Mouse (Mus musculus) C2C12 (cell line): ENCODE data around the gene Nav1. TPM values are rescaled to one million over a fixed set of nuclear protein-coding genes. Genes with fewer than 3 reads are reported as not detected.

ENCODE experiments used
- H3K27me3 ChIP-seq: one replicate; pipeline ENCODE4 v1.6.1; 2011; ENCODE audit not compliant: control insufficient read depth, insufficient read depth, insufficient read length
- H3K36me3 ChIP-seq: one replicate; pipeline ENCODE4 v1.6.1; 2011; ENCODE audit not compliant: control insufficient read depth, insufficient read depth
- H3K4me3 ChIP-seq: one replicate; pipeline ENCODE4 v1.5.1; 2011; ENCODE audit warnings: mild to moderate bottlenecking, control low read depth; ENCODE audit not compliant: poor library complexity, insufficient read depth, severe bottlenecking
- H3K79me2 ChIP-seq: one replicate; pipeline ENCODE4 v1.6.1; 2011; ENCODE audit not compliant: control insufficient read depth, insufficient read depth
- H3K79me3 ChIP-seq: one replicate; pipeline ENCODE4 v1.6.1; 2011; ENCODE audit warnings: low read depth, control low read depth
- H3ac ChIP-seq: one replicate; pipeline ENCODE3; 2011; ENCODE audit warnings: low read depth; ENCODE audit not compliant: control insufficient read depth, insufficient read length
- CEBPB ChIP-seq: IDR thresholded peaks from one replicate; pipeline ENCODE4 v1.6.1; 2011; ENCODE audit warnings: low read depth, mild to moderate bottlenecking, control low read depth, moderate library complexity
- CTCF ChIP-seq: IDR thresholded peaks from one replicate; pipeline ENCODE4 v1.5.1; 2011; ENCODE audit not compliant: control insufficient read depth, insufficient read depth, insufficient read length
- FOSL1 ChIP-seq: IDR thresholded peaks from one replicate; pipeline ENCODE4 v1.8.0; 2011; ENCODE audit warnings: mild to moderate bottlenecking, low read length; ENCODE audit not compliant: poor library complexity, insufficient read depth, severe bottlenecking
- MAX ChIP-seq: IDR thresholded peaks from one replicate; pipeline ENCODE4 v1.6.1; 2011; ENCODE audit warnings: mild to moderate bottlenecking, control low read depth
- MYOD1 ChIP-seq: IDR thresholded peaks from one replicate; pipeline ENCODE4 v1.6.1; 2011; ENCODE audit warnings: low read depth; ENCODE audit not compliant: control insufficient read depth, insufficient read length
- MYOG ChIP-seq: IDR thresholded peaks from one replicate; pipeline ENCODE4 v1.6.1; 2011; ENCODE audit not compliant: control insufficient read depth, insufficient read length; ENCODE audit errors: extremely low read depth
- USF1 ChIP-seq: IDR thresholded peaks from one replicate; pipeline ENCODE4 v1.6.1; 2011; ENCODE audit warnings: low read depth, mild to moderate bottlenecking, control low read depth, moderate library complexity
- polyA plus RNA-seq: library from polyadenylated mRNA; unstranded; fragments of >200 nt; fragmentation: generic; extraction: Trizol; gene quantifications from one replicate; pipeline ENCODE4 v1.2.1, GENCODE M21; 2012; ENCODE audit warnings: missing spikeins

The Nav1 gene
- polyA plus RNA-seq, 1 experiment: 22.2 TPM

DNA sequence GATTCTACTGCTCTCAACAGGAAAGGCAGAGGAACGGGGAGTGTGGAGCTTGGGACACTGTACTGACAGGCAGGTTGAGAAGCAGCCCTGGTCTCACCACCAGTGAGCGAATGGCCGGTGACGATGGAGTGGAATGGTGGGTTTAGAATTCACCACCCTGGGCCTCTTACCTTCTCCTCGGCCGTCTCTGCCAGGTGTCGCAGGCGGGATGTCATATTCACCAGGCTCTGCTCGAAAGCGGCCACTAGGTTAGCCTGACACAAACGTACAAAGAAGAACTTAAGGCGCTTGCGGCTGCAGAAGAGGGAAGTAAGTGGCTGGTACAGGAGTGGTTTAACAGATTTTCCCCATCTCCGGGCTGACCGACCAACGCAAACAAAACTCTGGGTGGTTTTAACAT is 146.6 kb downstream of the Nav1 start:
- no peaks in the 10 kb centered on the region for H3K27me3 ChIP-seq
- no peak overlapping the region for H3K4me3 ChIP-seq
- H3ac ChIP-seq: no peak overlapping the region
- TF ChIP-seq MAX: no peak
- no peak for TF ChIP-seq MYOG
- TF ChIP-seq USF1: no peak
- no peak for TF ChIP-seq FOSL1
- no peak for TF ChIP-seq CEBPB
- TF ChIP-seq MYOD1: no peak
- no peak for TF ChIP-seq CTCF
- H3K79me2 ChIP-seq: no peaks in the 10 kb centered on the region
- H3K36me3 ChIP-seq: peaks cover 56% of the 10 kb centered on the region
- H3K79me3 ChIP-seq: no peaks in the 10 kb centered on the region

GRCm38 (mm10) chr1:135457860-135458259 is 149.2 kb downstream of the Nav1 start:
- no peaks in the 10 kb centered on the region for H3K79me2 ChIP-seq
- H3K4me3 ChIP-seq: no peak overlapping the region
- no peak overlapping the region for H3ac ChIP-seq
- H3K36me3 ChIP-seq: peaks cover 66% of the 10 kb centered on the region
- H3K27me3 ChIP-seq: no peaks in the 10 kb centered on the region
- no peaks in the 10 kb centered on the region for H3K79me3 ChIP-seq
- TF ChIP-seq CEBPB (no peak), MAX (no peak), MYOD1 (no peak), FOSL1 (no peak), USF1 (no peak), MYOG (no peak), CTCF (no peak)

GRCm38 (mm10) chr1:135452259-135452658 is 154.8 kb downstream of the Nav1 start:
- Histone ChIP-seq H3K4me3 (no peak overlapping the region), H3K36me3 (peaks cover 69% of the 10 kb centered on the region), H3ac (no peak overlapping the region), H3K79me2 (no peaks in the 10 kb centered on the region), H3K79me3 (no peaks in the 10 kb centered on the region), H3K27me3 (no peaks in the 10 kb centered on the region)
- TF ChIP-seq CTCF: no peak

GRCm38 (mm10) chr1:135451419-135451818 is 155.7 kb downstream of the Nav1 start:
- TF ChIP-seq CTCF: no peak
- no peaks in the 10 kb centered on the region for H3K27me3 ChIP-seq
- H3K79me3 ChIP-seq: no peaks in the 10 kb centered on the region
- H3K79me2 ChIP-seq: no peaks in the 10 kb centered on the region
- no peak overlapping the region for H3K4me3 ChIP-seq
- no peak overlapping the region for H3ac ChIP-seq
- peaks cover 62% of the 10 kb centered on the region for H3K36me3 ChIP-seq

DNA sequence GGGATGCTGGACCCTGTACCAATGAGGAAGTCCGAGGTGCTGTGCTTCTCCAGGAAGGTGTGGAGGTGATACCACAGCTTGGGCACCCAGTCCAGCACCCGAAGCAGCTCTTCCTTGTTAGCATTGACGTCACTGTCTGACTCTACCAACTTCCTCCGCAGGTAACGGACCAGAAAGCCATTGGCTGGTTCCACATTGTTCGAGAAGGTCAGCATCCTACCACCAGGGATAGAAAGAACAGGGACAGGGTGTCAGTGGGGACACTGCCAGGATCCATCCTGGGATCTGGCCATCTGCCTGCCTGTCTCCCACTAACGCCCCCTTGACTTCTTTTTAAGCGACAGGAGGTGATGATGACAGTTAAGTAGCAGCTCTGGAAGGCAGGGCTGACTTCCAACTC is 157.2 kb downstream of the Nav1 start:
- Histone ChIP-seq H3K36me3 (peaks cover 46% of the 10 kb centered on the region), H3K79me3 (no peaks in the 10 kb centered on the region), H3K27me3 (no peaks in the 10 kb centered on the region), H3K4me3 (no peak overlapping the region), H3K79me2 (no peaks in the 10 kb centered on the region), H3ac (no peak overlapping the region)
- TF ChIP-seq CTCF (no peak), CEBPB (no peak), MYOG (no peak), FOSL1 (no peak), MYOD1 (no peak), MAX (no peak), USF1 (no peak)

DNA sequence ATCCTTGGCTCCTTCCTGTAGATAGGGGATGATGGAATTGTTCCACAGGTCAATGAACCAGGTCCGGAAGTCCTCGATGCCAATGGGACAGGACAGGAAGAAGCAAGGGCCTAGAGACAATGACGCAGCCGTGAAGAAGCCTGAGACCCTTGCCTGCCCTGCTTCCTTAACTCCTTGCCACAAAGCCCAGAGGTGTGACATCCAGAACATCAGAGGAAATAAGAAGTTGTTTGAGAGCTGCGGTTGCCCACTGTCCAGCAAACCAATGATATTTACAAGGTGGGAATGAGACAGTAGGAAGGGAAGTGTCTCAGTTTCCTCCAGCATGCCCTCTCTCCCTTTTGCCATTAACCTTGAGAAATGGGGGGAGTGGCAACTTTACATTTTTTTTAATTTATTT is 158.2 kb downstream of the Nav1 start:
- Histone ChIP-seq H3ac (no peak overlapping the region), H3K27me3 (no peaks in the 10 kb centered on the region), H3K79me2 (no peaks in the 10 kb centered on the region), H3K36me3 (peaks cover 40% of the 10 kb centered on the region), H3K79me3 (no peaks in the 10 kb centered on the region), H3K4me3 (no peak overlapping the region)
- TF ChIP-seq FOSL1: no peak
- no peak for TF ChIP-seq USF1
- TF ChIP-seq MAX: no peak
- TF ChIP-seq MYOD1: no peak
- TF ChIP-seq MYOG: no peak
- TF ChIP-seq CEBPB: no peak
- no peak for TF ChIP-seq CTCF

GRCm38 (mm10) chr1:135443506-135443905 is 163.6 kb downstream of the Nav1 start:
- Histone ChIP-seq H3K4me3 (no peak overlapping the region), H3K79me3 (no peaks in the 10 kb centered on the region), H3K36me3 (peaks cover 54% of the 10 kb centered on the region), H3K79me2 (no peaks in the 10 kb centered on the region), H3K27me3 (no peaks in the 10 kb centered on the region), H3ac (no peak overlapping the region)
- no peak for TF ChIP-seq CEBPB
- TF ChIP-seq MYOD1: no peak
- no peak for TF ChIP-seq MYOG
- TF ChIP-seq CTCF: no peak
- TF ChIP-seq FOSL1: no peak
